Mouse (Mus musculus) ES-CJ7 (cell line): Measurements from ENCODE around the gene Col2a1.

Experiments used
- DNase-seq: peaks from one replicate; pipeline ENCODE4 v3.0.0; 2011; ENCODE audit warnings: low read depth, low spot score

Gene Col2a1

DNA sequence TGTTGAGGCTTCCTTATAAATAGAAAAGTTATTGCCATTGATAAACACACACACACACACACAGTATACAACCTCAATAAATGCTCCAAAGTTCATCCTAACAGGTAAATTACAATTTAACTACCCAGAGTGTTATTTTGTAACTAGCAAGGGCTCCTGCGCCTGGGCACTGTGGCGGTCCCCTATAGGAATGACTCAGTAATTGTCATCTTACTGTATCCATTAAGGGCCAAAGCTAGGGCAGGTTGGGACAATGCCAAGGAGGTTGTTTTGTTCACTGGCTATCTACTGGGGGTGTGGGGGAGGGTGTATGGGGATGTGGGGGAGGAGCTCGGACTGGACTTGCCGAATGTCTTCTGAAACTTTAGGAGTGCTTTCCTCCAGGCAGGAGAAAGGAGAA is 77.5 kb downstream of the Col2a1 start:
- no peak for DNase-seq
